Mouse (Mus musculus) limb, embryonic 11.5 days (tissue): Measurements from ENCODE around the gene Anxa11. TPM values are rescaled to one million over a fixed set of nuclear protein-coding genes. Genes with fewer than 3 reads are reported as not detected.
"Not testable (repeated sequence)": the region's sequence is repeated elsewhere in the genome, so short reads cannot be mapped to it uniquely, and the experiment has no call there.

Experiments used
- ATAC-seq: fragments of 200-750 bp; cut with Nextera tagmentation; 2 replicates; pipeline ENCODE4 v1.8.0; 2017; ENCODE audit warnings: low read depth; ENCODE audit not compliant: insufficient number of reproducible peaks, low FRiP score, low TSS enrichment
- DNase-seq: peaks from one replicate; pipeline ENCODE4 v3.0.0-alpha.2; 2015; ENCODE audit warnings: low spot score
- H3K27ac ChIP-seq: fragments of 300-500 bp; sonication (generic); replicated peaks from 2 replicates; pipeline ENCODE4 v1.5.1; 2014; ENCODE audit warnings: low read depth, mild to moderate bottlenecking, low read length
- H3K27me3 ChIP-seq: fragments of 300-500 bp; sonication (generic); 2 replicates; pipeline ENCODE4 v1.6.1; 2014; ENCODE audit warnings: mild to moderate bottlenecking, low read length, mixed read lengths; ENCODE audit not compliant: control insufficient read depth, insufficient read depth
- H3K36me3 ChIP-seq: fragments of 300-500 bp; sonication (generic); 2 replicates; pipeline ENCODE4 v1.6.1; 2014; ENCODE audit warnings: mild to moderate bottlenecking, low read length, moderate library complexity, mixed read lengths; ENCODE audit not compliant: control insufficient read depth, insufficient read depth
- H3K4me1 ChIP-seq: fragments of 300-500 bp; sonication (generic); 2 replicates; pipeline ENCODE4 v1.6.1; 2014; ENCODE audit warnings: low read length, mixed read lengths; ENCODE audit not compliant: control insufficient read depth, insufficient read depth
- H3K4me2 ChIP-seq: fragments of 300-500 bp; sonication (generic); 2 replicates; pipeline ENCODE4 v1.6.1; 2014; ENCODE audit warnings: low read depth, mild to moderate bottlenecking, moderate library complexity; ENCODE audit not compliant: severe bottlenecking
- H3K4me3 ChIP-seq: fragments of 300-500 bp; sonication (generic); 2 replicates; pipeline ENCODE4 v1.5.1; 2014; ENCODE audit warnings: low read depth, low read length
- H3K9ac ChIP-seq: fragments of 300-500 bp; sonication (generic); 2 replicates; pipeline ENCODE4 v1.6.1; 2014; ENCODE audit warnings: mild to moderate bottlenecking, low read length
- H3K9me3 ChIP-seq: fragments of 300-500 bp; sonication (generic); 2 replicates; pipeline ENCODE4 v1.6.1; 2016; ENCODE audit warnings: low read length; ENCODE audit not compliant: control insufficient read depth
- WGBS: fragments of 180-500 bp; shearing (Covaris S2); extraction: QIAGEN DNeasy Blood & Tissue Kit; methylation state at CpG from one replicate; pipeline ENCODE4 v1.1.7; 2014; 5-methylcytosine and 5-hydroxymethylcytosine counted together
- microRNA-seq: library from miRNA; unstranded; fragments of <30 nt; microRNA quantifications from one replicate; pipeline ENCODE4, GENCODE M21; 2016
- polyA plus RNA-seq: library from polyadenylated mRNA; unstranded; fragments of >200 nt; fragmentation: Nextera tagmentation; extraction: Ambion mirVana; gene quantifications from 2 replicates; pipeline ENCODE4 v1.2.1, GENCODE M21; 2014

The Anxa11 gene
- polyA plus RNA-seq, 1 experiment from 2014 or later = 5.0 TPM

GRCm38 (mm10) chr14:25927562-25927881, 85.6 kb downstream of the Anxa11 start, which contains the start of gene Tmem254a:
Tmem254a (minus strand) TSS chr14:25927672.
- H3K4me2 ChIP-seq, ATAC-seq, H3K9ac ChIP-seq, H3K9me3 ChIP-seq, H3K27me3 ChIP-seq, H3K27ac ChIP-seq, DNase-seq, H3K4me1 ChIP-seq, H3K36me3 ChIP-seq, H3K4me3 ChIP-seq: not testable (repeated sequence)
- no CpG with 5 or more reads among the region's 10 CpGs for WGBS

Small RNAs within 50 kb of the gene (microRNA-seq; reads per million reads assigned to microRNA genes)
- not detected for gene Gm23701

Other genes starting within 250 kb of the Anxa11 start
- gene Ppif, start 148.0 kb upstream of the Anxa11 start, polyA plus RNA-seq = 47.4 and 50.9 TPM in 2 replicates
- gene Zcchc24, start 73.1 kb upstream of the Anxa11 start, polyA plus RNA-seq = 19.5 and 21.8 TPM in 2 replicates
- not detected in 2 replicates for gene Plac9a, start 60.9 kb downstream of the Anxa11 start, polyA plus RNA-seq
- gene Tmem254a, start 85.5 kb downstream of the Anxa11 start, polyA plus RNA-seq = 3.6 and 4.5 TPM in 2 replicates
- not detected in 2 replicates for gene Cphx1, start 96.1 kb downstream of the Anxa11 start, polyA plus RNA-seq
- gene Duxbl1, start 136.4 kb downstream of the Anxa11 start, polyA plus RNA-seq = 2.9 and 3.6 TPM in 2 replicates
- gene Gm9780, start 200.6 kb downstream of the Anxa11 start, polyA plus RNA-seq = not detected in 2 replicates
- 19.9 and 24.4 TPM in 2 replicates for gene Tmem254c, start 225.2 kb downstream of the Anxa11 start, polyA plus RNA-seq
- not detected in 2 replicates for gene Cphx2, start 239.4 kb downstream of the Anxa11 start, polyA plus RNA-seq
- gene Cphx3, start 240.1 kb downstream of the Anxa11 start, polyA plus RNA-seq = not detected in 2 replicates